Mouse (Mus musculus): ENCODE results near the gene Pdlim1. TPM values are rescaled to one million over a fixed set of nuclear protein-coding genes. Genes with fewer than 3 reads are reported as not detected.
"Not testable (repeated sequence)": the region's sequence is repeated elsewhere in the genome, so short reads cannot be mapped to it uniquely, and the experiment has no call there.

Gene Pdlim1
- polyA plus RNA-seq, 1 experiment from 2014 or later: 94.6 TPM

DNA sequence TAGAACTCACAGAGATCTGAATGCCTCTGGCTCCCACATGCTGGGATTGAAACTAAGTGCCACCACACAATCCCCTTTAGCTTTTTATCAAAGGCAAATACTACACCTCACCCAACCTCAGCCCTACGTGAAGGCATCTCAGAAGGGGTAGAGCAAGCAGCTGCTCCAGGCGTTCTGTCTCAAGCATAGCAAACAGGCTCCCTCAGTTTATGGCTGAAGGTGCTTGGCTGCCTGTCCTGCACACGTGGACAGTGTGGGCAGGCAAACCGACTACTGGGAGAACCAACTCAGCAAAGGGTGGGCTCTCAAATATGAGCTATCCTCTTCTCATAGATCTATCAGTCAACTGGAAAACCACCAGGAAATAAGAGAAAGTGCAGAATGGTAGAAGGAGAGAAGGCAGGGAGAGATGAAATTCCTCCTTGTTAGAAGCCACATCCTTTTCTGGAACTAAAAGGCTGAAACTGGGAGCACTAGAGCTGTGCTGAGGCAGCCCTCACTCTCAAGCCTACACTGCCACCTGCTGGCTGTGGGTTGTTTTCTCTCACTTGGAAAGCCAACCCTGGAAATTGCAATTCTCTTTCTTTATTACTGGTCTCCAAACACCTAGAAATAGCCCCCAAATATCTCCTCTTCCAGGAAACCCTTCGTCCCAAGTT is 46.4 kb downstream of the Pdlim1 start:
- peak; percentile 57; the same call in 1 of the 2 replicates for ATAC-seq (ENCODE audit: low FRiP score)
- H3K4me3 ChIP-seq (ENCODE audit: low read depth, low read length): no peak overlapping the region
- H3K9me3 ChIP-seq (ENCODE audit: control insufficient read depth, low read length): no peaks in the 10 kb centered on the region
- H3K4me1 ChIP-seq (replicated peaks; ENCODE audit: control insufficient read depth, insufficient read depth, low read length): no peaks in the 10 kb centered on the region
- no peaks in the 10 kb centered on the region for H3K27me3 ChIP-seq (ENCODE audit: control insufficient read depth, insufficient read depth, low read length)
- H3K9ac ChIP-seq (ENCODE audit: low read depth, low read length): no peak overlapping the region
- no peak overlapping the region for H3K27ac ChIP-seq (ENCODE audit: low read depth, low read length)
- H3K36me3 ChIP-seq (ENCODE audit: control insufficient read depth, insufficient read depth, low read length): no peaks in the 10 kb centered on the region
- DNase-seq (ENCODE audit: low spot score): peak; percentile 86
- 71% methylated on average over 5 of the region's 5 CpGs for whole genome bisulfite sequencing
- no peak overlapping the region for H3K4me2 ChIP-seq (replicated peaks; ENCODE audit: low read depth, low read length)

DNA sequence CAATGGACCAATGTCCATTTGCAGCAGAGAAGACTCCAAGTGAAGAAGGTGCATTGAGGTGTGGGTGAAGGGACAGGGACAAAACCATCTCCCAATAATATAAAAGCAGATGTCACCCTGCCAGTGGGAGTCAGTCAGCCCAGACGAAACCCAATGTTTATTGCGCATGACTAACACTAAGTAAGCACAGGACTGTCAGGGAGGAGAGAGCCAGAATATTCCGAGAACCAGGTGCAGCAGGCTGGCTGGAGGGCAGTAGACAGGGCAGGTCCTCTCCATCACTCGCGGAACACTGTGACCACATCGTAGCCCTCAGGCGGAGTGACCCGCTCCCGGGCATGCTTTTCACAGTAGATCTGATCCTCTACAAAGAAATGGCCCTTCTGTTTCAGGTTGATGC is 49.3 kb downstream of the Pdlim1 start:
- H3K9ac ChIP-seq (ENCODE audit: low read depth, low read length); H3K27me3 ChIP-seq (ENCODE audit: control insufficient read depth, insufficient read depth, low read length); DNase-seq (ENCODE audit: low spot score); H3K36me3 ChIP-seq (ENCODE audit: control insufficient read depth, insufficient read depth, low read length); H3K4me3 ChIP-seq (ENCODE audit: low read depth, low read length); H3K4me2 ChIP-seq (replicated peaks; ENCODE audit: low read depth, low read length); H3K27ac ChIP-seq (ENCODE audit: low read depth, low read length); H3K4me1 ChIP-seq (replicated peaks; ENCODE audit: control insufficient read depth, insufficient read depth, low read length); ATAC-seq (ENCODE audit: low FRiP score); H3K9me3 ChIP-seq (ENCODE audit: control insufficient read depth, low read length): not testable (repeated sequence)
- WGBS: 92% methylated on average over 9 of the region's 9 CpGs

DNA sequence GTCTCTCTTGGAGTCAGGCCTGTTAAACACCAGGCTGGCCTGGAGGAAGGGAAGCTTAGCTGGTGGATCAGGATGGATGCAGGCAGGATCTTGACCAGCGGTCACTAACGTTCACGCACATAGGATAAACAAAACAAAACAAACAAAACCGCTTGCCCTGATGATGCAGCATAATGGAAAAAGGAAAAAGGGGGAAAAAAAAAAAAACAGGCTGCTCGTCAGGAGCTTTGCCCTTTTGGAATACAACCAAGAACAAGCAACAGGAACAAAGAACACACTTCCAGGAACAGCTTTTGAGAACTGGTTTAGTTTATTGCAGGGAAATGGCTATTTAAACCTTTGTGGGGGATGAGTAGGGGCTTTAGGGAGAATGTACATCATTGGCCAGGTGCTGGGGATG is 50.8 kb downstream of the Pdlim1 start:
- Histone ChIP-seq H3K27me3 (ENCODE audit: control insufficient read depth, insufficient read depth, low read length) (no peaks in the 10 kb centered on the region), H3K4me2 (replicated peaks; ENCODE audit: low read depth, low read length) (no peak overlapping the region), H3K9me3 (ENCODE audit: control insufficient read depth, low read length) (no peaks in the 10 kb centered on the region), H3K4me3 (ENCODE audit: low read depth, low read length) (no peak overlapping the region), H3K4me1 (replicated peaks; ENCODE audit: control insufficient read depth, insufficient read depth, low read length) (no peaks in the 10 kb centered on the region), H3K36me3 (ENCODE audit: control insufficient read depth, insufficient read depth, low read length) (no peaks in the 10 kb centered on the region), H3K9ac (ENCODE audit: low read depth, low read length) (no peak overlapping the region), H3K27ac (ENCODE audit: low read depth, low read length) (no peak overlapping the region)
- DNase-seq (ENCODE audit: low spot score) (no peak), ATAC-seq (ENCODE audit: low FRiP score) (no peak)
- 91% methylated on average over 5 of the region's 5 CpGs for WGBS

DNA sequence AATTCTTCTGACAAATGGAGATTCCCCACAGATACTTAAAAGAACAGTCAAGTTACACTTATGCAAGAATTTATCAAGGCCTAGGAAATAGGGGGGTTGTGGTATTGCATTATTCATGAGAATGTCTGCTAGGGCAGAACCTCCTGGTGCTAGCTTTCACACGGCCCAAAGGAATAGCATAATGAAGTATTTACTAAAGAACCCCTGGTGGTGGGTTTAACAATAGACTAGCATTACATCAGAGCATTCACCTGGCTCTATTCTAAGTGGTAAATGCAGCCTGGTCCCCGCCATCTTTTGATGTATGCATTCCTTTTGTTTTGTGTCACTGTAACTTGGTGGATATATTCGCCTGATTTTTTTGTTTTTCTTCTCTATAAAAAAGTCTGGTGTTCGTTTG is 68.7 kb downstream of the Pdlim1 start:
- H3K4me1 ChIP-seq (replicated peaks; ENCODE audit: control insufficient read depth, insufficient read depth, low read length); H3K36me3 ChIP-seq (ENCODE audit: control insufficient read depth, insufficient read depth, low read length); ATAC-seq (ENCODE audit: low FRiP score); DNase-seq (ENCODE audit: low spot score); H3K4me3 ChIP-seq (ENCODE audit: low read depth, low read length); H3K4me2 ChIP-seq (replicated peaks; ENCODE audit: low read depth, low read length); H3K9ac ChIP-seq (ENCODE audit: low read depth, low read length); H3K9me3 ChIP-seq (ENCODE audit: control insufficient read depth, low read length); H3K27ac ChIP-seq (ENCODE audit: low read depth, low read length); H3K27me3 ChIP-seq (ENCODE audit: control insufficient read depth, insufficient read depth, low read length): not testable (repeated sequence)
- WGBS: 44% methylated on average over 4 of the region's 4 CpGs

DNA sequence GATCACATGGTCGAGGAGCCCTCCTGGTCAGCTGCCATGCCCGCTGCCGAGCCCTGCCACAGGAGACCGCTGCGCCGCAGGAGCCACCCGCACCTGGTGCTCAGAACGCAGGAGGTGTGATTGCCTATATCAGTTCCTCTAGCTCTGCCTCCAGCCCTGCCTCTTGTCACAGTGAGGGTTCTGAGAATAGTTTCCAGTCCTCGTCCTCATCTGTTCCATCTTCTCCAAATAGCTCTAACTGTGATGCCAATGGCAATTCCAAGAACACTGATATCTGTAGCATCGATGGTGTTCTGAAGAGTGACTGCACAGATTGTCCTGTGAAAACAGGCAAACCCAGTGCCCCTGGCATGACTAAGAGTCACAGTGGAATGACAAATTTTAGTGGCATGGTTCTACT is 81.0 kb downstream of the Pdlim1 start:
- Histone ChIP-seq H3K27ac (ENCODE audit: low read depth, low read length) (no peak overlapping the region), H3K4me1 (replicated peaks; ENCODE audit: control insufficient read depth, insufficient read depth, low read length) (no peaks in the 10 kb centered on the region), H3K27me3 (ENCODE audit: control insufficient read depth, insufficient read depth, low read length) (no peaks in the 10 kb centered on the region), H3K36me3 (ENCODE audit: control insufficient read depth, insufficient read depth, low read length) (no peaks in the 10 kb centered on the region), H3K4me3 (ENCODE audit: low read depth, low read length) (no peak overlapping the region), H3K9me3 (ENCODE audit: control insufficient read depth, low read length) (no peaks in the 10 kb centered on the region), H3K4me2 (replicated peaks; ENCODE audit: low read depth, low read length) (no peak overlapping the region), H3K9ac (ENCODE audit: low read depth, low read length) (no peak overlapping the region)
- DNase-seq (ENCODE audit: low spot score) (no peak), ATAC-seq (ENCODE audit: low FRiP score) (no peak)
- 98% methylated on average over 10 of the region's 10 CpGs for WGBS

DNA sequence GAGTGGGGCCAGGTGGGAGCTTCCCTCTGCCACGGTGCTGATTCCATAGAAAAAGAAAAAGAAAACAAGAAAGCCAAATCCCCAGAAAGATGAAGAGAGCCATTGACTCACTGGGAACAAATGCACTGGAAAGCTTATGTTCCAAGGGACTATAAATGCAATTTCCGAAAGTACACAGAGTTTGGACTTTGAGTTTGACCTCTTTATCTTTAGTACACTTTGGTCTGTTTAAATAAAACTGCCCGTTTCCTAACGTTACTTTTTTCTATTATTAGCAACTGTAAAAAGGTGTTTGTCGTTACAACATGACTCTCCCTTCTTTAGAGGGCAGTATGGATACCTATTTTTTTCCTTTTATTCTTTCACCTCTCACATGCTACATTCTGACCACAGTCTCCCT is 84.5 kb downstream of the Pdlim1 start, which contains the start of gene Cyp2c70:
TSS of gene Cyp2c70 (minus strand) at position 174 of the 400 bp plus-strand sequence.
- DNase-seq (ENCODE audit: low spot score): no peak
- Histone ChIP-seq H3K27ac (ENCODE audit: low read depth, low read length) (no peak within 1 kb of the TSS), H3K4me1 (replicated peaks; ENCODE audit: control insufficient read depth, insufficient read depth, low read length) (no peaks in the 10 kb centered on the region), H3K27me3 (ENCODE audit: control insufficient read depth, insufficient read depth, low read length) (no peaks in the 10 kb centered on the region), H3K4me2 (replicated peaks; ENCODE audit: low read depth, low read length) (no peak within 1 kb of the TSS), H3K9me3 (ENCODE audit: control insufficient read depth, low read length) (no peaks in the 10 kb centered on the region), H3K4me3 (ENCODE audit: low read depth, low read length) (no peak within 1 kb of the TSS), H3K9ac (ENCODE audit: low read depth, low read length) (no peak within 1 kb of the TSS), H3K36me3 (ENCODE audit: control insufficient read depth, insufficient read depth, low read length) (no peaks in the 10 kb centered on the region)
- ATAC-seq (ENCODE audit: low FRiP score): no peak
- WGBS: 82% methylated on average over 5 of the region's 5 CpGs

DNA sequence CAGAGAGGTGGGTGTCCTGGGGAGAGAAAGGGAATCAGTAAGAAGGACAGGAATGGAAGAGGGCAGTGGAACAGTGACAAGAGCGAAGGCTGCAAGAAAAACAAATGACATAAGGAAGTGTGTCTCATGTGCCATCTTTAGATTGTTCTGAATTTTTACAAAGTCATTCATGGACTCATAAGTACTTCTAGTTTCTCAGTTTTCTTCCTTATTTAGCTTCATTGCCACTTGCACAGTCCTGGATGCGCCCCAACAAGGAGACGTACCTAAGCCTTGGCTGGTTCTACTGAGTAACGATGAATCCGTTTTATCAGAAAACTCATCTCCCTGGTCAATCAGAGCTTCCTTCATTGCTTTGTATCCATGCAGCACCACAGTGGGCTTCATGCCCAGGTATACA is 88.0 kb downstream of the Pdlim1 start:
- ATAC-seq (ENCODE audit: low FRiP score): no peak
- H3K27ac ChIP-seq (ENCODE audit: low read depth, low read length): no peak overlapping the region

DNA sequence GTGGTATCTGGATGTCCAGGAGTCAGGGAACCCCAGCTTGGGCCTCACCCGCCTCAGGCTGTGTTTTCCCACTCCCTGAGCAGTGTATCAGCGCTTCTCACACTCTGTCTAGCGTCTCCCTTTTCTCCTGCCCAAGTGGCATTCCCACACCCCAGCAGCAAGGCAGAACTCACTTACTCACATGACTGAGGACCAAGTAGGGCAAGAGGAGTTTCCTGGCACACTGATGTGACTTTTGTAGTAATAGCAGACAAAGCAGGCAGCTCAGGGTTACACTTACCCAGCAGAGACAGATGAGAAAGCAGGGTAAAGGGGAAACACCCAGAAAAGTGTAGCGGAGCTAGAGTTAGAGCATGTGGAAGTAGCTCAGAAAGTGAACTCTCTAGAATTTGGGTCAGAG is 93.3 kb downstream of the Pdlim1 start:
- no peaks in the 10 kb centered on the region for H3K9me3 ChIP-seq (ENCODE audit: control insufficient read depth, low read length)
- no peaks in the 10 kb centered on the region for H3K4me1 ChIP-seq (replicated peaks; ENCODE audit: control insufficient read depth, insufficient read depth, low read length)
- H3K27ac ChIP-seq (ENCODE audit: low read depth, low read length): no peak overlapping the region
- no peak overlapping the region for H3K4me2 ChIP-seq (replicated peaks; ENCODE audit: low read depth, low read length)
- DNase-seq (ENCODE audit: low spot score) (no peak), ATAC-seq (ENCODE audit: low FRiP score) (no peak)
- WGBS: 81% methylated on average over 4 of the region's 4 CpGs
- H3K9ac ChIP-seq (ENCODE audit: low read depth, low read length): no peak overlapping the region
- H3K4me3 ChIP-seq (ENCODE audit: low read depth, low read length): no peak overlapping the region
- H3K36me3 ChIP-seq (ENCODE audit: control insufficient read depth, insufficient read depth, low read length): no peaks in the 10 kb centered on the region
- H3K27me3 ChIP-seq (ENCODE audit: control insufficient read depth, insufficient read depth, low read length): no peaks in the 10 kb centered on the region

More for the DNA sequence above, 88.0 kb downstream of the Pdlim1 start:
- no peak for DNase-seq (ENCODE audit: low spot score)
- Histone ChIP-seq H3K9me3 (ENCODE audit: control insufficient read depth, low read length) (no peaks in the 10 kb centered on the region), H3K4me1 (replicated peaks; ENCODE audit: control insufficient read depth, insufficient read depth, low read length) (no peaks in the 10 kb centered on the region), H3K9ac (ENCODE audit: low read depth, low read length) (no peak overlapping the region), H3K4me2 (replicated peaks; ENCODE audit: low read depth, low read length) (no peak overlapping the region), H3K27me3 (ENCODE audit: control insufficient read depth, insufficient read depth, low read length) (no peaks in the 10 kb centered on the region), H3K4me3 (ENCODE audit: low read depth, low read length) (no peak overlapping the region), H3K36me3 (ENCODE audit: control insufficient read depth, insufficient read depth, low read length) (no peaks in the 10 kb centered on the region)
- 92% methylated on average over 5 of the region's 5 CpGs for WGBS
